In the genomic region with DNA sequence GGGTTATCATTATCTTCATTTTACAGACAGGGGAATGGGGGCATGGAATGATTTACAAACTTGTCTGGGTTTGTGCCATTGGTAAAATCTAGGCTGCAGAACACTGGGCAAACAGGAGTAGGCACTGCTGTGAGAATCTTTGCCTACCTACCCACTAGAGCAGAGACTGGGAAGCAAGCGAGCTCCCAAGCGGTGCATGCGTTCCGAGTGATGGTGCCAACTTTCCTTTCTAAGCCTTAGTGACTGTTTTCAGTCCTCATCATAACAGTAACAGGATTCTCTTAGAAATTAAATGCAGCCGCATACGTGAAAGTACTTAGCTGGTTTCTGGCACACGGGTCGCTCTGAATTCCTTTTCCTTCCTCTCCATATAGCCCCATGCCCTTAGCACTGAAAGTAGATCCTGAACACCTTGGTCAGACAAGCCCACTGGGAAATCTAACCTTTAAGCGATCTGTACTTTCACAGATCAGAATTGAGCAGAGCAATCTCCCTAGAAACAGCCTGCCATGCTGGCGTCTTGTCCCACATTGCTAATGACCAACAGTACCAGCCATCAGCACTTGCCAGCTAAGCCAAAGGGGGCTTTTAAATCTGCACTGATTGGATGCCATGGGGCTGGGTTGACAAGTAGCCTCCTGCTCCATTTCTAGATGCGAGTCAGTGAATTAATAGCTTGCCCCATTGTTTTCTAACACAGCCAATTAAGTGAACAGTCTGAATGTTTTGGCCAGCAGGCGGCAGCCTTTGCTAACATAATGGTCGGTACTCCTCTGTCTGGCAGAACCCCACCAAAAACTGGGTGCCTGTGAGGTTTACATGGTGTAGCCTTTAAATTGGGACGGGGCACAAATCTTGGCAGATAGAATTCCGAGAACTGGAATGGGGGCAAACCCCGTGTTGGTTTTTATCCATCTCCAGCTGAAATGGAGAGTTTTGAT, we compare ENCODE assay signal across 8 mouse cellular contexts. TPM values are rescaled to one million over a fixed set of nuclear protein-coding genes. Genes with fewer than 3 reads are reported as not detected.
A peak's percentile ranks its signal among the peaks of the same experiment; 100 is the strongest.
DNase-seq lines count a peak whose midpoint lies in the region; ATAC-seq and TF ChIP-seq lines count a peak whose summit lies in the region.

No protein-coding gene starts in this region.

- peak overlapping the region; percentile 44; the same call in 1 of the 2 replicates for H3K27ac ChIP-seq in gastrocnemius, adult 2 months
- H3K27ac ChIP-seq in hindbrain, embryonic 16.5 days (ENCODE audit: low read depth, low read length) = peak overlapping the region; percentile 9; the same call in 1 of the 2 replicates

- H3K9me3 ChIP-seq in hindbrain, embryonic 16.5 days (ENCODE audit: control insufficient read depth, low read length) = no peaks in the 10 kb centered on the region

- intact Hi-C loops in gastrocnemius, adult 2 months (cut with DNase I) = loop anchor here (2.0 to 5.0 kb wide), 4 partner anchors 520 to 869 kb away; no protein-coding TSS in a partner anchor

- H3K9ac ChIP-seq in hindbrain, embryonic 16.5 days (ENCODE audit: low read depth, low read length) = peak overlapping the region; percentile 32; the same call in 1 of the 2 replicates

- peak; percentile 93 for TF ChIP-seq CTCF in Patski (IDR thresholded peaks at IDR 0.05)
- peak; percentile 82 for TF ChIP-seq CTCF in gastrocnemius, adult 2 months (IDR thresholded peaks at IDR 0.05)

- POLR2A ChIA-PET in Patski (lab: Charles Lee) = interaction anchor here (1.6 to 1.7 kb wide), 2 partner anchors 346 to 362 kb away, joined by 5 read pairs; a partner anchor contains a TSS

- CTCF ChIA-PET in Patski (lab: Charles Lee) = interaction anchor here (0.7 to 3.1 kb wide), 22 partner anchors 8 to 722 kb away, joined by 3 to 28 read pairs (median 4); a partner anchor contains a TSS

- ATAC-seq in Patski = peak; percentile 42
- ATAC-seq in hindbrain, embryonic 16.5 days = peak; percentile 90
- ATAC-seq in megakaryocyte progenitor cell, adult 5-6 weeks (replicated peaks; ENCODE audit: poor library complexity) = peak; percentile 93

- no peak for DNase-seq in Patski (ENCODE audit: low read depth, low spot score)
- peak; percentile 91 to 94 for DNase-seq in cerebellum, postnatal 25 days
- peak; percentile 90 for DNase-seq in gastrocnemius, adult 2 months
- DNase-seq in left cerebral cortex, adult 11 months (ENCODE audit: low spot score) = peak; percentile 86
- peak; percentile 91 to 94 for DNase-seq in right cerebral cortex, postnatal 10 days (ENCODE audit: low spot score in 2 of 2)
- DNase-seq in urinary bladder, postnatal 10 days (ENCODE audit: low spot score) = peak; percentile 66

- WGBS in hindbrain, embryonic 16.5 days = 38% methylated on average over 16 of the region's 16 CpGs

- peaks cover 2% of the 10 kb centered on the region; the same call in 1 of the 2 replicates for H3K4me1 ChIP-seq in hindbrain, embryonic 16.5 days (ENCODE audit: control insufficient read depth, insufficient read depth, low read depth, low read length)

- no peaks in the 10 kb centered on the region for H3K27me3 ChIP-seq in Patski
- no peaks in the 10 kb centered on the region; the same call in 1 of the 2 replicates for H3K27me3 ChIP-seq in hindbrain, embryonic 16.5 days (replicated peaks; ENCODE audit: control insufficient read depth, insufficient read depth, low read length)

- H3K4me3 ChIP-seq in gastrocnemius, adult 2 months = peak overlapping the region; percentile 65
- peak overlapping the region; percentile 24 for H3K4me3 ChIP-seq in hindbrain, embryonic 16.5 days (ENCODE audit: low read length)

- in situ Hi-C loops in Patski (cut with MboI; ENCODE audit: low pct_unique_long_range_greater_than_20kb) = loop anchor here (5.0 kb wide), 4 partner anchors 344 to 719 kb away; a partner anchor contains a TSS

- no peaks in the 10 kb centered on the region for H3K36me3 ChIP-seq in hindbrain, embryonic 16.5 days (ENCODE audit: control insufficient read depth, insufficient read depth, low read length)

- H3K4me2 ChIP-seq in hindbrain, embryonic 16.5 days (ENCODE audit: low read length) = peak overlapping the region; percentile 51

RNA-seq across cellular contexts. Expression of a gene that starts 21.7 kb away (rescaled TPM):
- polyA plus RNA-seq in Patski (2021) = 31.5 TPM
- total RNA-seq in gastrocnemius, adult 2 months (2021) = 1 to 10 TPM; 3.8 to 5.1 TPM
- 25.7 and 28.7 TPM in 2 replicates for polyA plus RNA-seq in hindbrain, embryonic 16.5 days (2015; fragmentation: Nextera tagmentation; extraction: Ambion mirVana)
- 23.3 and 35.1 TPM in 2 replicates for total RNA-seq in megakaryocyte progenitor cell, adult 5-6 weeks (2015)
- 25.8 and 28.4 TPM in 2 replicates for total RNA-seq in megakaryocyte progenitor cell, adult 5-6 weeks (2017)

RNA-seq across cellular contexts. Expression of a gene that starts 22.5 kb away (rescaled TPM):
- 12.3 TPM for polyA plus RNA-seq in Patski (2021)
- total RNA-seq in gastrocnemius, adult 2 months (2021) = 1 to 10 TPM; 8.1 to 9.8 TPM
- polyA plus RNA-seq in hindbrain, embryonic 16.5 days (2015; fragmentation: Nextera tagmentation; extraction: Ambion mirVana) = 15.8 and 16.6 TPM in 2 replicates
- 12.4 and 15.6 TPM in 2 replicates for total RNA-seq in megakaryocyte progenitor cell, adult 5-6 weeks (2015)
- 10.0 and 10.8 TPM in 2 replicates for total RNA-seq in megakaryocyte progenitor cell, adult 5-6 weeks (2017)

RNA-seq across cellular contexts. Expression of a gene that starts 51.2 kb away (rescaled TPM):
- polyA plus RNA-seq in Patski (2021) = 11.6 TPM
- 1 to 10 TPM; 2.1 to 2.6 TPM for total RNA-seq in gastrocnemius, adult 2 months (2021)
- polyA plus RNA-seq in hindbrain, embryonic 16.5 days (2015; fragmentation: Nextera tagmentation; extraction: Ambion mirVana) = 21.3 and 24.3 TPM in 2 replicates
- total RNA-seq in megakaryocyte progenitor cell, adult 5-6 weeks (2015) = 16.6 and 19.3 TPM in 2 replicates
- total RNA-seq in megakaryocyte progenitor cell, adult 5-6 weeks (2017) = 18.1 TPM in 2 replicates

Comparison
In these comparisons a context has a peak if more than half of its experiments do, and no peak if none do; other contexts are left out.
1. ATAC-seq: peak in every context shown above with its lines; median percentile 93 in megakaryocyte progenitor cell, adult 5-6 weeks; 90 in hindbrain, embryonic 16.5 days; 42 in Patski.
2. RNA of a gene that starts 51.2 kb away (total RNA-seq): 16.6 to 19.3 TPM in megakaryocyte progenitor cell, adult 5-6 weeks; 2.1 to 2.6 TPM in gastrocnemius, adult 2 months; every median in the first group is over 4 times any median in the second.